Mouse (Mus musculus): ENCODE data around the gene Rubcn. TPM values are rescaled to one million over a fixed set of nuclear protein-coding genes. Genes with fewer than 3 reads are reported as not detected.
A peak's percentile ranks its signal among the peaks of the same experiment; 100 is the strongest.

The Rubcn gene
- total and polyA plus RNA-seq, 3 experiments = 27.7 to 40.4 (median 28.0) TPM

DNA sequence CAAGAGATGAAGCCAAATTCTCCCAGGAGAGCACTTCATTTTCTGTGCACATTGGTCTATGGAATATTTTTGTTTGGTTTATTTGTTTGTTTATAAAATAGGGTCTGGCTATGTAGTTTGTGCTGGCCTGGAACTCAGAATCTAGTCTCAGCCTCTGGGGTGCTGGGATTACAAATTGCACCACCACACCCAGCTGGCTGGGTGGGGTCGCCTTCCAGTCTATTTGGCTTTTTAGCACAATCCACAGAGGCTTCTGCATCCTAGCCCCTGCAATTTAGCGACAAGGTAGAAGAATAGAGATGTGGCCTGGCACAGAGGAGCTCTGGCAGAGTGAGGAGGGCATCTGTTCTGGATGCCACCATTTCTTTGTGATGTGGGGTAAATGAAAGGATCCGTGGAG, 63.8 kb downstream of the Rubcn start:
- no peaks in the 10 kb centered on the region for H3K27me3 ChIP-seq (replicated peaks)
- in situ Hi-C loops (cut with MboI; ENCODE audit: low pct_ligation_motif_present, low pct_unique_long_range_greater_than_20kb, low sequenced_read_pairs) (loop anchor here (5.0 to 10.0 kb wide), 3 partner anchors 119 to 341 kb away; no protein-coding TSS in a partner anchor), dilution Hi-C loops (cut with MboI; ENCODE audit: extremely low pct_ligation_motif_present, extremely low pct_unique_long_range_greater_than_20kb, low sequenced_read_pairs) (no loop called here)
- TF ChIP-seq NRF1 (IDR thresholded peaks at IDR 0.05; ENCODE audit: low read depth, low read length) = no peak
- no peak for TF ChIP-seq GABPA (IDR thresholded peaks at IDR 0.05; ENCODE audit: insufficient replicate concordance, low read depth, low read length)
- no peak for TF ChIP-seq MEF2A (IDR thresholded peaks at IDR 0.05; ENCODE audit: borderline replicate concordance, low read depth, low read length)
- TF ChIP-seq MAFK (IDR thresholded peaks at IDR 0.05; ENCODE audit: insufficient replicate concordance, low read length) = no peak
- no peak for TF ChIP-seq ZNF384 (IDR thresholded peaks at IDR 0.05; ENCODE audit: low read depth, low read length)
- no peak for TF ChIP-seq PAX5 (IDR thresholded peaks at IDR 0.05; ENCODE audit: low read length)
- TF ChIP-seq RAD21 (IDR thresholded peaks at IDR 0.05; ENCODE audit: low read depth, low read length) = no peak
- TF ChIP-seq TCF12 (IDR thresholded peaks at IDR 0.05; ENCODE audit: low read depth, low read length) = no peak
- TF ChIP-seq ZKSCAN1 (IDR thresholded peaks at IDR 0.05; ENCODE audit: borderline replicate concordance, low read depth, low read length) = no peak
- H3K27ac ChIP-seq (ENCODE audit: insufficient read depth, low read depth) = no peak overlapping the region
- peaks cover 11 to 12% of the 10 kb centered on the region in 2 experiments for H3K4me1 ChIP-seq (ENCODE audit: control insufficient read depth in 1 of 2, insufficient read depth in 2 of 2)
- H3K36me3 ChIP-seq (replicated peaks in 1 of 2; ENCODE audit: control insufficient read depth in 1 of 2, insufficient read depth in 1 of 2, low read length in 1 of 2) = no peaks in the 10 kb centered on the region
- no peak for DNase-seq (ENCODE audit: extremely low read depth)
- H3K79me2 ChIP-seq (replicated peaks; ENCODE audit: control insufficient read depth, extremely low read depth, insufficient read depth, poor library complexity, severe bottlenecking) = no peaks in the 10 kb centered on the region
- no peak overlapping the region for H3K4me3 ChIP-seq (replicated peaks in 1 of 3; ENCODE audit: low read depth in 2 of 3, low read length in 2 of 3, poor library complexity in 1 of 3)
- no peak overlapping the region for H3K4me2 ChIP-seq (ENCODE audit: insufficient read depth, low read depth, poor library complexity, severe bottlenecking)
- no peak overlapping the region for H3K9ac ChIP-seq (ENCODE audit: insufficient read depth, low read depth)
- no peaks in the 10 kb centered on the region for H3K9me3 ChIP-seq (replicated peaks; ENCODE audit: low read length)

DNA sequence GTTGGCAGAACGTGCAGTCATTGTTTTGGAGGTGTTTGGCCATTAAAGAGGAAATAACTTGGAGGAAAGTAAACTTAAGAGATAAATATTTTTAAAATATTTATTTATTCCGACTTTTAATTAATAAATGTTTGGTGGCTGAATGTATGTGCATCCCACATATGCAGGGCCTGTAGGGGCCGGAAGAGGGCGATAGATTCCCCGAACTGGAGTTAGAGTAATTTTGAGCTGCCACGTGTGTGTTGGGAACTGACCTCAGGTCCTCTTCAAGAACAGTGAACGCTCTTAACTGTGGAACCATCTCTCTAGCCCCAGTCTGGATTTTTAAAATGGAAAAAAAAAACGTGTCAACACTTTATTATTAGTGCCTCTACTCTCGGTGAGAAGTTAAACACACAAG, 64.2 kb downstream of the Rubcn start:
- in situ Hi-C loops (cut with MboI; ENCODE audit: low pct_ligation_motif_present, low pct_unique_long_range_greater_than_20kb, low sequenced_read_pairs) (loop anchor here (5.0 to 10.0 kb wide), 3 partner anchors 119 to 341 kb away; no protein-coding TSS in a partner anchor), dilution Hi-C loops (cut with MboI; ENCODE audit: extremely low pct_ligation_motif_present, extremely low pct_unique_long_range_greater_than_20kb, low sequenced_read_pairs) (no loop called here)
- no peaks in the 10 kb centered on the region for H3K36me3 ChIP-seq (replicated peaks in 1 of 2; ENCODE audit: control insufficient read depth in 1 of 2, insufficient read depth in 1 of 2, low read length in 1 of 2)
- peaks cover 11 to 12% of the 10 kb centered on the region in 2 experiments for H3K4me1 ChIP-seq (ENCODE audit: control insufficient read depth in 1 of 2, insufficient read depth in 2 of 2)
- peak overlapping the region in 1 of 3 experiments; percentile 25 for H3K4me3 ChIP-seq (replicated peaks in 1 of 3; ENCODE audit: low read depth in 2 of 3, low read length in 2 of 3, poor library complexity in 1 of 3)
- no peaks in the 10 kb centered on the region for H3K27me3 ChIP-seq (replicated peaks)
- H3K79me2 ChIP-seq (replicated peaks; ENCODE audit: control insufficient read depth, extremely low read depth, insufficient read depth, poor library complexity, severe bottlenecking) = no peaks in the 10 kb centered on the region
- peak overlapping the region; percentile 92 for H3K4me2 ChIP-seq (ENCODE audit: insufficient read depth, low read depth, poor library complexity, severe bottlenecking)
- peak; percentile 18 for DNase-seq (ENCODE audit: extremely low read depth)
- peak overlapping the region; percentile 59 for H3K9ac ChIP-seq (ENCODE audit: insufficient read depth, low read depth)
- no peaks in the 10 kb centered on the region for H3K9me3 ChIP-seq (replicated peaks; ENCODE audit: low read length)
- 0 out of 2 replicates have a peak, but pooled peaks have one; percentile 2 for TF ChIP-seq MYC (IDR thresholded peaks at IDR 0.05; ENCODE audit: low read depth, low read length)
- TF ChIP-seq MEF2A (IDR thresholded peaks at IDR 0.05; ENCODE audit: borderline replicate concordance, low read depth, low read length) = no peak
- no peak overlapping the region for H3K27ac ChIP-seq (ENCODE audit: insufficient read depth, low read depth)

DNA sequence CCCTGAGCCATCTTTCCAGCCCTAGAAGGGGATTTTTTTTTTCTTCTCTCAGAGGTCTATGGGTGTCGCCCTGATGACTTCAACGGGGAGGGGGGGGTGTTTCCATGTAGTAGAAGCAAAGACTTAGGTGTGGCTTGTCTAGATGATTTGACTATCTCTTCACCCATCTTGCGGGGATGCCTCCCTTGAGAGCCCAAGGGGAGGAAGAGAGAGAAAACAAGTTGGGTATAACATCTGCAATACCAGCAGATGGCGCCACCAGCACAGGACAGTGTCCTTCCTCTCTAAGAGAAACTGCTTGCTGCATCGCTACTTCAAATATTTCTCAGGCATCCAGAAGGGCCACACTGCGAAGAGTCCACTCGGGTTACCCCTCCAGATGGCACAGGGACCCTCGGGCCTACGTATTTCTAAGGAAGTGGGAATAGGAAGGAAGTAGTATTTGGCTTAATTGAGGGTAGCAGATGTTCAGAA, 64.6 kb downstream of the Rubcn start:
- Histone ChIP-seq H3K27me3 (replicated peaks) (no peaks in the 10 kb centered on the region), H3K79me2 (replicated peaks; ENCODE audit: control insufficient read depth, extremely low read depth, insufficient read depth, poor library complexity, severe bottlenecking) (no peaks in the 10 kb centered on the region), H3K4me3 (replicated peaks in 1 of 3; ENCODE audit: low read depth in 2 of 3, low read length in 2 of 3, poor library complexity in 1 of 3) (peak overlapping the region in 1 of 3 experiments; percentile 25), H3K4me2 (ENCODE audit: insufficient read depth, low read depth, poor library complexity, severe bottlenecking) (peak overlapping the region; percentile 92), H3K27ac (ENCODE audit: insufficient read depth, low read depth) (no peak overlapping the region), H3K9ac (ENCODE audit: insufficient read depth, low read depth) (peak overlapping the region; percentile 59), H3K36me3 (replicated peaks in 1 of 2; ENCODE audit: control insufficient read depth in 1 of 2, insufficient read depth in 1 of 2, low read length in 1 of 2) (no peaks in the 10 kb centered on the region), H3K9me3 (replicated peaks; ENCODE audit: low read length) (no peaks in the 10 kb centered on the region), H3K4me1 (ENCODE audit: control insufficient read depth in 1 of 2, insufficient read depth in 2 of 2) (peaks cover 11 to 12% of the 10 kb centered on the region in 2 experiments)
- peak; percentile 100 for DNase-seq (ENCODE audit: extremely low read depth)
- in situ Hi-C loops (cut with MboI; ENCODE audit: low pct_ligation_motif_present, low pct_unique_long_range_greater_than_20kb, low sequenced_read_pairs) = loop anchor here (5.0 to 10.0 kb wide), 3 partner anchors 118 to 342 kb away; no protein-coding TSS in a partner anchor
- dilution Hi-C loops (cut with MboI; ENCODE audit: extremely low pct_ligation_motif_present, extremely low pct_unique_long_range_greater_than_20kb, low sequenced_read_pairs) = no loop called here
- TF ChIP-seq MEF2A (IDR thresholded peaks at IDR 0.05; ENCODE audit: borderline replicate concordance, low read depth, low read length) (peak; percentile 59; the same call in 1 of the 2 replicates), POLR2A (IDR thresholded peaks at IDR 0.05; ENCODE audit: low read depth, low read length) (peak; percentile 34; the same call in 1 of the 2 replicates), JUND (conservative IDR thresholded peaks at IDR 0.05; ENCODE audit: low read depth, low read length) (peak; percentile 49; the same call in 1 of the 2 replicates), TBP (conservative IDR thresholded peaks at IDR 0.05; ENCODE audit: low read depth, low read length) (peak; percentile 80), SMC3 (IDR thresholded peaks at IDR 0.05; ENCODE audit: low read depth, low read length) (peak; percentile 99), IRF4 (IDR thresholded peaks at IDR 0.05; ENCODE audit: low read depth, low read length) (0 out of 2 replicates have a peak, but pooled peaks have one; percentile 28), CTCF (conservative IDR thresholded peaks at IDR 0.05 in 1 of 2, IDR thresholded peaks at IDR 0.05 in 1 of 2; ENCODE audit: low read depth in 2 of 2, low read length in 2 of 2) (peak; percentile 92 to 99), JUN (IDR thresholded peaks at IDR 0.05; ENCODE audit: insufficient read depth, low read depth, low read length) (peak; percentile 20; the same call in 1 of the 2 replicates), BHLHE40 (IDR thresholded peaks at IDR 0.05; ENCODE audit: low read depth, low read length) (peak; percentile 52; the same call in 1 of the 2 replicates), ZMIZ1 (IDR thresholded peaks at IDR 0.05; ENCODE audit: low read depth, low read length) (no peak), UBTF (IDR thresholded peaks at IDR 0.05; ENCODE audit: low read depth, low read length) (no peak), E2F4 (IDR thresholded peaks at IDR 0.05; ENCODE audit: insufficient replicate concordance, low read depth, low read length) (no peak), HCFC1 (IDR thresholded peaks at IDR 0.05; ENCODE audit: low read depth, low read length) (peak; percentile 43), MYC (IDR thresholded peaks at IDR 0.05; ENCODE audit: low read depth, low read length) (no peak; the same call in 1 of the 2 replicates), EP300 (IDR thresholded peaks at IDR 0.05; ENCODE audit: low read length) (no peak; the same call in 1 of the 2 replicates), ZKSCAN1 (IDR thresholded peaks at IDR 0.05; ENCODE audit: borderline replicate concordance, low read depth, low read length) (no peak), RCOR1 (conservative IDR thresholded peaks at IDR 0.05; ENCODE audit: low read depth, low read length) (no peak)
